18 mouse cellular contexts compared by ENCODE assay signal in genomic region chr2:128083844-128084243, GRCm38 (mm10).
"Had no signal": no experiment of that assay in that cellular context is flagged by ENCODE, and none has a peak within 500 bp of the region (broad histone marks: within the 10 kb centered on the region; RNA-seq: fewer than 3 reads in every experiment).

No protein-coding gene starts in this region.

- DNase-seq: kidney, adult 9 months; kidney, postnatal 4 days; liver; lung, adult 18-20 months; lung, postnatal 10 days; lung, postnatal 36 days; midbrain, embryonic 14.5 days; thymus, adult 2 months; thymus, postnatal 14 days had no signal

- H3K36me3 ChIP-seq: limb, embryonic 10.5 days; limb, embryonic 13.5 days; liver, embryonic 12.5 days; liver, embryonic 15.5 days; lung, embryonic 15.5 days had no signal

- ATAC-seq: intestine, postnatal 0 days had no signal

- H3K9ac ChIP-seq: limb, embryonic 13.5 days; liver, embryonic 12.5 days; liver, embryonic 15.5 days; lung, embryonic 15.5 days had no signal

- H3K9me3 ChIP-seq: limb, embryonic 10.5 days; limb, embryonic 13.5 days; liver, embryonic 12.5 days; liver, embryonic 15.5 days; lung, embryonic 15.5 days; megakaryocyte, embryonic 14.5 days had no signal

- H3K4me3 ChIP-seq: limb, embryonic 10.5 days; limb, embryonic 13.5 days; liver, embryonic 12.5 days; liver, embryonic 15.5 days; lung, embryonic 15.5 days; megakaryocyte, embryonic 14.5 days had no signal

- H3K27me3 ChIP-seq: liver, embryonic 12.5 days; liver, embryonic 15.5 days had no signal

- H3K4me1 ChIP-seq: lung, embryonic 15.5 days had no signal

- H3K27ac ChIP-seq: limb, embryonic 10.5 days; limb, embryonic 13.5 days; liver, embryonic 12.5 days; liver, embryonic 15.5 days; lung, embryonic 15.5 days; stomach, postnatal 0 days had no signal

- H3K4me2 ChIP-seq: limb, embryonic 13.5 days; liver, embryonic 12.5 days; liver, embryonic 15.5 days; lung, embryonic 15.5 days; midbrain, embryonic 11.5 days had no signal
